Mouse (Mus musculus) myocyte (in vitro differentiated cells): Measurements from ENCODE around the gene Clec1b.

Experiments used
- CEBPB ChIP-seq: IDR thresholded peaks from 2 replicates; pipeline ENCODE4 v1.6.1; 2011; ENCODE audit warnings: mild to moderate bottlenecking, moderate library complexity; ENCODE audit not compliant: poor library complexity, insufficient read depth, severe bottlenecking
- E2F4 ChIP-seq: IDR thresholded peaks from one replicate; pipeline ENCODE4 v1.6.1; 2011; ENCODE audit warnings: mild to moderate bottlenecking, control low read depth, moderate library complexity; ENCODE audit not compliant: insufficient read depth
- MAX ChIP-seq: IDR thresholded peaks from one replicate; pipeline ENCODE4 v1.6.1; 2011; ENCODE audit warnings: low read depth, mild to moderate bottlenecking, control low read depth
- MYOD1 ChIP-seq, 3 experiments: IDR thresholded peaks; one replicate each; pipeline ENCODE4 v1.6.1; 2011; ENCODE audit warnings: control low read depth in 2 of 3, low read depth in 2 of 3, mild to moderate bottlenecking in 2 of 3, moderate library complexity in 1 of 3; ENCODE audit not compliant: insufficient read length in 2 of 3, control insufficient read depth in 1 of 3
- MYOG ChIP-seq, 3 experiments: IDR thresholded peaks; one replicate each; pipeline ENCODE4 v1.6.1; 2011; ENCODE audit warnings: control low read depth in 2 of 3, low read depth in 2 of 3, mild to moderate bottlenecking in 2 of 3; ENCODE audit not compliant: insufficient read length in 2 of 3, control insufficient read depth in 1 of 3, insufficient read depth in 1 of 3
- POLR2A ChIP-seq: IDR thresholded peaks from one replicate; pipeline ENCODE4 v1.6.1; 2011; ENCODE audit warnings: low read depth, mild to moderate bottlenecking, control low read depth, moderate library complexity; ENCODE audit not compliant: insufficient read length
- POLR2AphosphoS2 ChIP-seq: IDR thresholded peaks from one replicate; pipeline ENCODE4 v1.6.1; 2011; ENCODE audit warnings: low read depth, control low read depth; ENCODE audit not compliant: insufficient read length
- REST ChIP-seq: IDR thresholded peaks from one replicate; pipeline ENCODE4 v1.6.1; 2011; ENCODE audit warnings: mild to moderate bottlenecking, control low read depth, moderate library complexity; ENCODE audit not compliant: insufficient read depth, insufficient read length
- SRF ChIP-seq: IDR thresholded peaks from one replicate; pipeline ENCODE4 v1.6.1; 2011; ENCODE audit warnings: low read depth; ENCODE audit not compliant: control insufficient read depth, insufficient read length
- TCF12 ChIP-seq: IDR thresholded peaks from one replicate; pipeline ENCODE4 v1.6.1; 2011; ENCODE audit warnings: mild to moderate bottlenecking, control low read depth; ENCODE audit not compliant: poor library complexity, insufficient read depth, severe bottlenecking
- TCF3 ChIP-seq: IDR thresholded peaks from one replicate; pipeline ENCODE4 v1.6.1; 2011; ENCODE audit warnings: low read depth, control low read depth; ENCODE audit not compliant: insufficient read length
- USF1 ChIP-seq: IDR thresholded peaks from one replicate; pipeline ENCODE4 v1.6.1; 2011; ENCODE audit warnings: low read depth, mild to moderate bottlenecking, control low read depth, moderate library complexity

GRCm38 (mm10) chr6:129425812-129426211, 28.7 kb downstream of the Clec1b start:
- TF ChIP-seq POLR2A (no peak), MAX (no peak), MYOG (IDR thresholded peaks at IDR 0.05; ENCODE audit: control insufficient read depth in 1 of 3, insufficient read depth in 1 of 3, insufficient read length in 2 of 3, low read depth in 2 of 3) (no peak), SRF (no peak), E2F4 (no peak), USF1 (no peak), POLR2AphosphoS2 (no peak), TCF3 (no peak), TCF12 (no peak), REST (no peak), MYOD1 (IDR thresholded peaks at IDR 0.05; ENCODE audit: control insufficient read depth in 1 of 3, insufficient read length in 2 of 3, low read depth in 2 of 3) (no peak), CEBPB (no peak)
